Mouse (Mus musculus): ENCODE results near the gene Sephs2.
"Not testable (repeated sequence)": the region's sequence is repeated elsewhere in the genome, so short reads cannot be mapped to it uniquely, and the experiment has no call there.

DNA sequence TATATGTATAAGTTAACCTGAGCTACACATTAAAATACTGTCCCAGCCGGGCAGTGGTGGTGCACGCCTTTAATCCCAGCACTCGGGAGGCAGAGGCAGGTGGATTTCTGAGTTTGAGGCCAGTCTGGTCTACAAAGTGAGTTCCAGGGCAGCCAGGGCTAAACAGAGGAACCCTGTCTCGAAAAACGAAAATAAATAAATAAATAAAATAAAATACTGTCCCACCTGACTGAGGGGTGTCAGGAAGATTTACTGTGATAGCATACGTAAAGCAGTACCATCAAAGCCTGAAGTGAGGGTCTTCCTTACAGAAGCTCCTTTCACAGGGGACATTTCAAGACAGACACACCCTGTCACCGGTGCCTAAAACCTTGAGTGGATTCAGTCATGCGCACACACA is 23.3 kb downstream of the Sephs2 start:
- TF ChIP-seq CTCF (IDR thresholded peaks at IDR 0.05; ENCODE audit: control insufficient read depth, insufficient read depth, low read length); POLR2A (IDR thresholded peaks at IDR 0.05; ENCODE audit: borderline replicate concordance, control insufficient read depth, low read depth, low read length): not testable (repeated sequence)

All from bone marrow, adult 2 months (tissue).